Mouse (Mus musculus): Measurements from ENCODE around the gene Eif3i. TPM values are rescaled to one million over a fixed set of nuclear protein-coding genes. Genes with fewer than 3 reads are reported as not detected.

Gene Eif3i
- polyA plus RNA-seq, 1 experiment from 2014 or later: 220 TPM

DNA sequence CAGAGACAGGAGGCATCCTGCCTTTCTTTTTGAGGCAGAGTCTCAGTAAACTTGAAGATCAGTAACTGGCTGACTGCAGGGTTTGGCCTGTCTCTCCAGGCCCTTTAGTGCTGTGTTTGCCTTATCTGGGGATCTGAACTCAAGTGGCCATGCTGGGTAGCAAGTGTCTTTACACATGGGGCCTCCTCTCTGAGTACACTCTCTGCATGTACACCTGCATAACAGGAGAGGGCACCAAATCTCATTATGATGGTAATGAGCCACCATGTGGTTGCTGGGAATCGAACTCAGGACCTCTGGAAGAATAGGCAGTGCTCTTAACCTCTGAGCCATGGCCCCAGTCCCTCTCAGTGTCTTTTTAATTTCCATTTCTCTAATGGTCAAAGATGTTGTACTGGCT is 18.2 kb downstream of the Eif3i start:
- Histone ChIP-seq H3K9me3 (ENCODE audit: control insufficient read depth, low read length) (no peaks in the 10 kb centered on the region), H3K4me3 (replicated peaks; ENCODE audit: low read length) (no peak overlapping the region), H3K4me2 (ENCODE audit: low read length) (no peak overlapping the region), H3K4me1 (replicated peaks; ENCODE audit: control insufficient read depth, insufficient read depth, low read length) (peaks cover 9% of the 10 kb centered on the region), H3K9ac (replicated peaks; ENCODE audit: low read depth, low read length) (no peak overlapping the region), H3K36me3 (ENCODE audit: control insufficient read depth, insufficient read depth) (no peaks in the 10 kb centered on the region), H3K27me3 (replicated peaks; ENCODE audit: control insufficient read depth, insufficient read depth, low read length) (no peaks in the 10 kb centered on the region), H3K27ac (ENCODE audit: low read length) (no peak overlapping the region)
- WGBS: 79% methylated on average over 1 of the region's 1 CpGs
- no peak for ATAC-seq

DNA sequence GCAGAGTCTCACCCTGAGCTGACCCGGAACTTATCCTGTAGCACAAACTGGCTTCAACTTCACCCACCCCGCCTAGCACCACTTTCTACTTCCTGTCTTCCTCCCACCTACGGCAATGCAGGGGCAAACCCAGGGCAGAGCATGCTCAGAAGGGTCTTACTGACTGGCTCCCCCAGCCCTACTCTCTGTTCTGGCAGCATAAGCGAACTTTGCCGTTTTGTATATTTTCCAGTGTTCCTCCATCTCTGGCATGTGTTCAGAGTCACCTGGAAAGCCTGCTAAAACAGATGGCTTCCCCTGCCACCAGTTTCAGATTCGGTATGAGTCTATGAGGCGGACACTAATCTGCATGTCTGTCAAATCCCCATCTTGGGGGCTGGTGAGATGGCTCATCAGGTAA is 20.1 kb downstream of the Eif3i start:
- H3K4me2 ChIP-seq (ENCODE audit: low read length): no peak overlapping the region
- H3K4me1 ChIP-seq (replicated peaks; ENCODE audit: control insufficient read depth, insufficient read depth, low read length): peaks cover 14% of the 10 kb centered on the region
- ATAC-seq: no peak
- no peak overlapping the region for H3K4me3 ChIP-seq (replicated peaks; ENCODE audit: low read length)
- H3K27ac ChIP-seq (ENCODE audit: low read length): no peak overlapping the region
- H3K9ac ChIP-seq (replicated peaks; ENCODE audit: low read depth, low read length): no peak overlapping the region
- no peaks in the 10 kb centered on the region for H3K36me3 ChIP-seq (ENCODE audit: control insufficient read depth, insufficient read depth)
- 68% methylated on average over 7 of the region's 7 CpGs for WGBS
- no peaks in the 10 kb centered on the region for H3K27me3 ChIP-seq (replicated peaks; ENCODE audit: control insufficient read depth, insufficient read depth, low read length)
- no peaks in the 10 kb centered on the region for H3K9me3 ChIP-seq (ENCODE audit: control insufficient read depth, low read length)

DNA sequence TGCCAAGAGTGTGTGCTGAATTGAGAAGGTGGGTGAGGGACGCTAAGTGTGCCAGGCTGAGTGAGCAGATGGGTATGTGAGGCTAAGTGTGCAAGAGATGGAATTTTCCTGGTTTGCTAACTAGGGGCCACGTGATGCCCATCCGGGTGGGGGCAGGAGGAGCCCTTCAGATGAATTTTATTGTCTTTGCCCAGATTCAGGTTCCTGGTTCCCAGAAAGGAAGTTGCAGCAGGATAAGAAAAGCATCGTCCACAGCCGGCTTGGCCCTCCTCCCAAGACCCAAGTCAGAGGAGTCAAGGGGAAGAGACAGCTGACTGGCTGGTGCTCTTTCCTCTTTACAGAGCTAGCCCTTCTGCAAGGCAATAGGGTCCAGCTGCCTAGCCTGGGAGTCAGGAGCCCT is 22.0 kb downstream of the Eif3i start, which contains the start of gene Fam167b:
Gene Fam167b (minus strand): TSS at position 84 of the 400 bp plus-strand sequence.
- H3K4me3 ChIP-seq (replicated peaks; ENCODE audit: low read length): no peak within 1 kb of the TSS
- no peak for ATAC-seq
- H3K27me3 ChIP-seq (replicated peaks; ENCODE audit: control insufficient read depth, insufficient read depth, low read length): no peaks in the 10 kb centered on the region
- H3K36me3 ChIP-seq (ENCODE audit: control insufficient read depth, insufficient read depth): no peaks in the 10 kb centered on the region
- WGBS: 90% methylated on average over 5 of the region's 5 CpGs
- no peak within 1 kb of the TSS for H3K9ac ChIP-seq (replicated peaks; ENCODE audit: low read depth, low read length)
- no peak within 1 kb of the TSS for H3K27ac ChIP-seq (ENCODE audit: low read length)
- H3K4me2 ChIP-seq (ENCODE audit: low read length): no peak within 1 kb of the TSS
- H3K9me3 ChIP-seq (ENCODE audit: control insufficient read depth, low read length): no peaks in the 10 kb centered on the region
- H3K4me1 ChIP-seq (replicated peaks; ENCODE audit: control insufficient read depth, insufficient read depth, low read length): peaks cover 7% of the 10 kb centered on the region

DNA sequence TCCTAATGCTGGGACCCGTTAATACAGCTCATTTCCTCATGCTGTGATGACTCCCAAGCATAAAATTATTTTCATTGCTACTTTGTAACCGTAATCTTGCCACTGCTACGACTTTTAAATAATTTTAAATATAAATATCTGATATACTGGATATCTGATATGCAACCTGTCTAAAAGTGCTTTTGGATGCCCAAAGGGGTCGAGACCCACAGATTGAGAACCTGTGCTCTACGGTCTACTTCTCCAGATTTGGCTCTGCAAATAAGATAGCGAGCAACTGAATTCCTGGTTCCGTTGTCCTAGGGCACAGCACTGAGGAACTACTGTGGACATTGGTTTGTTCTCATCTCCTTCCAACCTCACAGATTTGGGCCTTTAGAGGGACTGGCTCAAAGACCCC is 22.8 kb downstream of the Eif3i start:
- no peak overlapping the region for H3K27ac ChIP-seq (ENCODE audit: low read length)
- no peak overlapping the region for H3K4me2 ChIP-seq (ENCODE audit: low read length)
- 87% methylated on average over 7 of the region's 7 CpGs for WGBS
- no peak overlapping the region for H3K4me3 ChIP-seq (replicated peaks; ENCODE audit: low read length)
- ATAC-seq: no peak
- no peak overlapping the region for H3K9ac ChIP-seq (replicated peaks; ENCODE audit: low read depth, low read length)
- no peaks in the 10 kb centered on the region for H3K27me3 ChIP-seq (replicated peaks; ENCODE audit: control insufficient read depth, insufficient read depth, low read length)
- peaks cover 7% of the 10 kb centered on the region for H3K4me1 ChIP-seq (replicated peaks; ENCODE audit: control insufficient read depth, insufficient read depth, low read length)
- H3K9me3 ChIP-seq (ENCODE audit: control insufficient read depth, low read length): no peaks in the 10 kb centered on the region
- no peaks in the 10 kb centered on the region for H3K36me3 ChIP-seq (ENCODE audit: control insufficient read depth, insufficient read depth)

DNA sequence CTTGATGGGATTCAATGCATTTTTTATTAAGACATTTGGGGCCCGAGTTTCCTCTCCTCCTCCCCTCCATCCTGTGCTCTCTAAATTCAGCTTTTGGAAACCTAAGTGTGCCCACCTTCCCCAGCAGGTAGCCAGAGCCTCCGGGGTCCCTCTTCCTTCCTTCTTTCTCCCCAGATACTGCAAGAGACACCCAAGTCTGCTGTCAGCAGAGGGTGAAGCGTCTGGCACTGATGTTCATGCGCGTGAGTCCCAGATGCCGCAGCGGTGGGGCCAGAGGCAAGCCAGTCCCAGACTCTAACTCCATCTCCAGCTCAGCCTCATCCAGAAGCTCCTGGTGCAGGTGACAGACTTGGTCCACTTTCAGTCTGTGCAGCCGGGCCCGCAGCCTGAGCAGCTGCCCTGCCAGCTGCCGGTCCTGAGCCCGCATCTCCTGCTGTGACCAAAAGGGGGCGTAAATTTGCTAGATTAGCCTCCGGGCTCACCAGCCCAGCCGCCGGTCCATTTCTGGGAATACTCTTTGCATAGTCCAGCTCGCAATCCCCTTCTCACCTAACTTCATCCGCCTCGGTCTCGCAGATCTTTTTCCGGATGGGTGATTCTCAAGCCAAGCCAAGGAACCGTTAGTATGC is 23.5 kb downstream of the Eif3i start:
- no peak overlapping the region for H3K9ac ChIP-seq (replicated peaks; ENCODE audit: low read depth, low read length)
- H3K9me3 ChIP-seq (ENCODE audit: control insufficient read depth, low read length): no peaks in the 10 kb centered on the region
- H3K4me2 ChIP-seq (ENCODE audit: low read length): peak overlapping the region; percentile 18; the same call in 1 of the 2 replicates
- peaks cover 7% of the 10 kb centered on the region for H3K4me1 ChIP-seq (replicated peaks; ENCODE audit: control insufficient read depth, insufficient read depth, low read length)
- peak; percentile 33; the same call in 1 of the 2 replicates for ATAC-seq
- H3K27ac ChIP-seq (ENCODE audit: low read length): no peak overlapping the region
- H3K27me3 ChIP-seq (replicated peaks; ENCODE audit: control insufficient read depth, insufficient read depth, low read length): no peaks in the 10 kb centered on the region
- no peak overlapping the region for H3K4me3 ChIP-seq (replicated peaks; ENCODE audit: low read length)
- H3K36me3 ChIP-seq (ENCODE audit: control insufficient read depth, insufficient read depth): no peaks in the 10 kb centered on the region
- 28% methylated on average over 21 of the region's 21 CpGs for WGBS

DNA sequence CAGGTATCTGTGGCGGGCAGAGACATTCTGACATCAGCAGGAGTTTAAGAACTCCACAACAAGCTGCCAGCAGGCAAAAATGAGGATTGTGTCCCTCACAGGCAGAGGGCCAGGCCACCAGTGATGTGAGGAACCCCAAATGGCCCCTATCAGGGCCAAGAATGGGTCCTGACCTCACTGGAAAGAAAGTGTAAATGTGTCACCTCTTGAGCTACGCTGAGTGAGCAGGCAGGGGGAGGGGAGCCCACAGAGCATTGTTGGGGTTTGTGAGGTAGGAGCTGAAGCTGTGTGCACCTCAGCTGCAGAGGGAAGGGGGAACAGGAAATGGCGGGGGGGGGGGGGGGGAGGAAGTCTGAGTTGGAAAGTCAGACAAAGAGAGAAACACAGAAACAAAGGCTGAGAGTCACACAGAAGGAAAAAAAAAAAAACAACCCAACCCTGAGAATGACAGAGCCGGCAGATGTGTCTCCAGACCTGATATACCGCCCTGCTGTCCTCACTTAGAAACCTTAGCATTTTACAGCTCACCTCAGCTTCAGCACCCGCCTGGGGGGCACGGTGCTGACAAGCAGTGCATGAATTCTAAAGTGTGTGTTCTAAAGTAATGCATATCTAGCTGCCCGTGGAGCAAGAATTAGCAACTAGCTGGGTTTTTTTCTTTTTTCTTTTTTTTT is 25.1 kb downstream of the Eif3i start:
- Histone ChIP-seq H3K4me3 (replicated peaks; ENCODE audit: low read length) (no peak overlapping the region), H3K4me1 (replicated peaks; ENCODE audit: control insufficient read depth, insufficient read depth, low read length) (peaks cover 7% of the 10 kb centered on the region), H3K27ac (ENCODE audit: low read length) (no peak overlapping the region), H3K36me3 (ENCODE audit: control insufficient read depth, insufficient read depth) (no peaks in the 10 kb centered on the region), H3K4me2 (ENCODE audit: low read length) (no peak overlapping the region), H3K9ac (replicated peaks; ENCODE audit: low read depth, low read length) (no peak overlapping the region), H3K27me3 (replicated peaks; ENCODE audit: control insufficient read depth, insufficient read depth, low read length) (no peaks in the 10 kb centered on the region), H3K9me3 (ENCODE audit: control insufficient read depth, low read length) (no peaks in the 10 kb centered on the region)
- 65% methylated on average over 7 of the region's 8 CpGs for WGBS
- ATAC-seq: no peak

DNA sequence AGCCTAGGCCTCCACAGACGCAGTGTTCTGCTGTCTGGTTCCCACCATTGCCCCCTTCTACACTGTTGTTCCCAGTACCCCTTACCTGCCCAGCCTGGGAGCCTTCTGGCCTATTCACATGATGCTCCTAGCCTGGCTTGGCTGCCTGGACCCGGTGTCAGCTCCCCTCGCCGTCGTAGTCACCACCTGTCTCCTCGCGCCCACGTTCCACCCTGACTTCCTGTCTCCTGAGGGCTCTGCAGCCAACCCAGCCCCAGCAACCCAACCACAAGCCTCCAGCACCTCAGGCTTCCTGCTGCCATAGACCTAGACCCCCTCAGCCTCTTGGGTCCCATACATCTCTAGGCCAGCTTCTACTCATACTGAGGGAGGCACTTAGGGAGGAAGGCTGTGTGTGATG is 27.0 kb downstream of the Eif3i start, which contains the start of gene Lck:
Gene Lck (minus strand): TSS at position 212 of the 400 bp plus-strand sequence.
- H3K9ac ChIP-seq (replicated peaks; ENCODE audit: low read depth, low read length): no peak within 1 kb of the TSS
- no peak within 1 kb of the TSS for H3K4me2 ChIP-seq (ENCODE audit: low read length)
- no peak within 1 kb of the TSS for H3K4me3 ChIP-seq (replicated peaks; ENCODE audit: low read length)
- 91% methylated on average over 8 of the region's 8 CpGs for WGBS
- H3K27me3 ChIP-seq (replicated peaks; ENCODE audit: control insufficient read depth, insufficient read depth, low read length): no peaks in the 10 kb centered on the region
- H3K27ac ChIP-seq (ENCODE audit: low read length): no peak within 1 kb of the TSS
- ATAC-seq: no peak
- no peaks in the 10 kb centered on the region for H3K36me3 ChIP-seq (ENCODE audit: control insufficient read depth, insufficient read depth)
- peaks cover 7% of the 10 kb centered on the region for H3K4me1 ChIP-seq (replicated peaks; ENCODE audit: control insufficient read depth, insufficient read depth, low read length)
- H3K9me3 ChIP-seq (ENCODE audit: control insufficient read depth, low read length): no peaks in the 10 kb centered on the region

DNA sequence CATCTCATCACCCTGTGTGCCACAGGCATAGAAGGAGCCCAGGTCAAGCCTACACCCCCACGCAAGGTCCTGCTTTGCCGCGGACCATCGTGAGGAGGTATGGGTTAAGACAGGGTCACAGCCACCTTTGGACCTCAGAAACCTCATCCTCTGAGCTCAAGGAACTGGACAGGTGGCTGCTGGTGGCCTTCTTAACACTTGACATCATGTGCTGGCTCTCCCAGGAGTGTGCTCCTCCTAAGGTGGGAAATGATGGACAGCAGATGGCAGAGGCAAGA is 27.4 kb downstream of the Eif3i start:
- no peak overlapping the region for H3K4me2 ChIP-seq (ENCODE audit: low read length)
- H3K27ac ChIP-seq (ENCODE audit: low read length): no peak overlapping the region
- no peaks in the 10 kb centered on the region for H3K27me3 ChIP-seq (replicated peaks; ENCODE audit: control insufficient read depth, insufficient read depth, low read length)
- H3K4me1 ChIP-seq (replicated peaks; ENCODE audit: control insufficient read depth, insufficient read depth, low read length): peaks cover 7% of the 10 kb centered on the region
- WGBS: 93% methylated on average over 4 of the region's 4 CpGs
- H3K36me3 ChIP-seq (ENCODE audit: control insufficient read depth, insufficient read depth): no peaks in the 10 kb centered on the region
- no peak overlapping the region for H3K9ac ChIP-seq (replicated peaks; ENCODE audit: low read depth, low read length)
- no peak for ATAC-seq
- no peak overlapping the region for H3K4me3 ChIP-seq (replicated peaks; ENCODE audit: low read length)
- no peaks in the 10 kb centered on the region for H3K9me3 ChIP-seq (ENCODE audit: control insufficient read depth, low read length)

DNA sequence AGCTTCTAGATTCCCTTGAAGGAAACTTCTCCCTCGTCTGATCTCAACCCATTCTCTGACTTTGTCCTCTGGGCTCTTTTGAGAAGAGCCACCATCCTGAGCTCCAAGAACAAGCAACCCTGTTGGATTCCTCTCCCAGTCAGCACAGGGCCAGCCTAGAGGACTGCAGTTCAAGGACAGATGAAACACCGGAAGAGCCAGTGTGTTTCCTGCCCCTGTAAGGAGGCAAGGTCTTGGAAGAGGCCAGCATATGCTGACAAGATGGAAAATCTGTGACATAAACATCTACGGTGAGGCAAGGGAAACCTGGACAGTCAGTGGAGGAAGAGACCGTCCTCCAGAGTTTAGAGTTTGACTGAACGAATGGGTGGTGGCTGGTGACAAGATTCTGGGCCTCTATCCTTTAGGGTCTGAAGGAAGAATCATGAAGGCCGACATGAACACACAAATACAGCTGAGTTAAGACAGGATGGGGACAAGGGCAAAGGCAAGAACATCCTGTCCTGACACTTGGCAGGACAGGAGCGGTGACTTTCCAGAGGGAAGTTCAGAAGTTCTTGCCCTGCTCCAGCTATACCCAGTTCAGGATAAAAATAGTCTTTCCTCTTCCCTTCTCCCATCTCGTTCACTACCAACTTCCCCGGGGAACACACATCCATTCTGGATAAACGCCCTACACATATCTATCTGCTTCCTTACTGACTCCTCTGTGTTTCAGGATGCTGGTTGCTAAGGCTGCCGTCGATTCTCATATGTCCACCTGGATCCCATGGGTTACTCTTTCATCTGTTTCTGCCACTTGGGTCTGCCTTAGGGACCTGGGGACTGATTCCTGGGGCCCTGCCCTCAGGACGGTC is 28.0 kb downstream of the Eif3i start:
- no peak for ATAC-seq
- no peaks in the 10 kb centered on the region for H3K9me3 ChIP-seq (ENCODE audit: control insufficient read depth, low read length)
- H3K4me2 ChIP-seq (ENCODE audit: low read length): no peak overlapping the region
- no peak overlapping the region for H3K4me3 ChIP-seq (replicated peaks; ENCODE audit: low read length)
- H3K27me3 ChIP-seq (replicated peaks; ENCODE audit: control insufficient read depth, insufficient read depth, low read length): no peaks in the 10 kb centered on the region
- no peaks in the 10 kb centered on the region for H3K36me3 ChIP-seq (ENCODE audit: control insufficient read depth, insufficient read depth)
- peaks cover 7% of the 10 kb centered on the region for H3K4me1 ChIP-seq (replicated peaks; ENCODE audit: control insufficient read depth, insufficient read depth, low read length)
- WGBS: 84% methylated on average over 13 of the region's 13 CpGs
- H3K27ac ChIP-seq (ENCODE audit: low read length): no peak overlapping the region
- H3K9ac ChIP-seq (replicated peaks; ENCODE audit: low read depth, low read length): no peak overlapping the region
